Mouse (Mus musculus): ENCODE data around the gene Heatr5a.

GRCm38 (mm10) chr12:52013274-52013673 lies 42.2 kb upstream of the Heatr5a start:
- TF ChIP-seq GATA1 (IDR thresholded peaks at IDR 0.05; ENCODE audit: low read length) = no peak
- no peak for TF ChIP-seq TAL1 (IDR thresholded peaks at IDR 0.05; ENCODE audit: low read length)
